Mouse (Mus musculus) stomach, embryonic 15.5 days (tissue): ENCODE data around the gene Stxbp1. TPM values are rescaled to one million over a fixed set of nuclear protein-coding genes. Genes with fewer than 3 reads are reported as not detected.

Experiments
- ATAC-seq: fragments of 200-750 bp; cut with Nextera tagmentation; 2 replicates; pipeline ENCODE4 v1.8.0; 2017; ENCODE audit warnings: low read depth, moderate number of reproducible peaks, moderate TSS enrichment; ENCODE audit not compliant: insufficient read depth, low FRiP score
- H3K27ac ChIP-seq: fragments of 300-500 bp; sonication (generic); 2 replicates; pipeline ENCODE4 v1.5.1; 2015; ENCODE audit warnings: mild to moderate bottlenecking, inconsistent platforms
- H3K27me3 ChIP-seq: fragments of 300-500 bp; sonication (generic); replicated peaks from 2 replicates; pipeline ENCODE4 v1.6.1; 2015; ENCODE audit warnings: inconsistent platforms
- H3K36me3 ChIP-seq: fragments of 300-500 bp; sonication (generic); 2 replicates; pipeline ENCODE4 v1.6.1; 2015; ENCODE audit warnings: inconsistent platforms
- H3K4me1 ChIP-seq: fragments of 300-500 bp; sonication (generic); 2 replicates; pipeline ENCODE4 v1.6.1; 2015; ENCODE audit warnings: inconsistent platforms
- H3K4me2 ChIP-seq: fragments of 300-500 bp; sonication (generic); 2 replicates; pipeline ENCODE4 v1.6.1; 2015; ENCODE audit warnings: mild to moderate bottlenecking, inconsistent platforms
- H3K4me3 ChIP-seq: fragments of 300-500 bp; sonication (generic); replicated peaks from 2 replicates; pipeline ENCODE4 v1.5.1; 2015; ENCODE audit warnings: inconsistent platforms
- H3K9ac ChIP-seq: fragments of 300-500 bp; sonication (generic); 2 replicates; pipeline ENCODE4 v1.6.1; 2015; ENCODE audit warnings: inconsistent platforms
- H3K9me3 ChIP-seq: fragments of 300-500 bp; sonication (generic); 2 replicates; pipeline ENCODE4 v1.6.1; 2016; ENCODE audit warnings: inconsistent platforms
- WGBS: fragments of 180-500 bp; shearing (Covaris S2); methylation state at CpG from one replicate; pipeline ENCODE4 v1.1.7; 2015; 5-methylcytosine and 5-hydroxymethylcytosine counted together
- polyA plus RNA-seq: library from polyadenylated mRNA; unstranded; fragments of >200 nt; fragmentation: Nextera tagmentation; extraction: Ambion mirVana; gene quantifications from 2 replicates; pipeline ENCODE4 v1.2.1, GENCODE M21; 2015

The Stxbp1 gene
- polyA plus RNA-seq, 1 experiment from 2014 or later: 20.0 TPM

GRCm38 (mm10) chr2:32816497-32816896 is 30.5 kb downstream of the Stxbp1 start:
- no peaks in the 10 kb centered on the region for H3K9me3 ChIP-seq
- H3K4me3 ChIP-seq: no peak overlapping the region
- no peak overlapping the region for H3K27ac ChIP-seq
- no peak overlapping the region for H3K4me2 ChIP-seq
- 91% methylated on average over 2 of the region's 2 CpGs for WGBS
- ATAC-seq: no peak
- H3K4me1 ChIP-seq: no peaks in the 10 kb centered on the region
- H3K9ac ChIP-seq: no peak overlapping the region
- H3K36me3 ChIP-seq: no peaks in the 10 kb centered on the region
- no peaks in the 10 kb centered on the region for H3K27me3 ChIP-seq

- H3K27me3 ChIP-seq: no peaks in the 10 kb centered on the region
- WGBS: 73% methylated on average over 8 of the region's 8 CpGs
- H3K9me3 ChIP-seq: no peaks in the 10 kb centered on the region
- no peak overlapping the region for H3K9ac ChIP-seq
- H3K4me3 ChIP-seq: no peak overlapping the region
- H3K4me1 ChIP-seq: no peaks in the 10 kb centered on the region
- H3K4me2 ChIP-seq: no peak overlapping the region
- no peak for ATAC-seq
- H3K36me3 ChIP-seq: 0 out of 2 replicates have a peak, but pooled peaks cover 9% of the 10 kb centered on the region
- H3K27ac ChIP-seq: no peak overlapping the region
Measured at GRCm38 (mm10) chr2:32811959-32812358, 35.1 kb downstream of the Stxbp1 start.

GRCm38 (mm10) chr2:32808816-32809566 is 38.1 kb downstream of the Stxbp1 start:
- 89% methylated on average over 14 of the region's 14 CpGs for WGBS
- Histone ChIP-seq H3K9me3 (no peaks in the 10 kb centered on the region), H3K4me2 (no peak overlapping the region), H3K9ac (no peak overlapping the region), H3K4me1 (no peaks in the 10 kb centered on the region), H3K36me3 (0 out of 2 replicates have a peak, but pooled peaks cover 9% of the 10 kb centered on the region), H3K4me3 (no peak overlapping the region), H3K27ac (no peak overlapping the region), H3K27me3 (no peaks in the 10 kb centered on the region)
- no peak for ATAC-seq

- H3K9me3 ChIP-seq: no peaks in the 10 kb centered on the region
- no peak overlapping the region for H3K9ac ChIP-seq
- peaks cover 7% of the 10 kb centered on the region; the same call in 1 of the 2 replicates for H3K36me3 ChIP-seq
- H3K4me2 ChIP-seq: no peak overlapping the region
- no peak overlapping the region for H3K27ac ChIP-seq
- 51% methylated on average over 10 of the region's 10 CpGs for WGBS
- no peaks in the 10 kb centered on the region for H3K4me1 ChIP-seq
- no peak overlapping the region for H3K4me3 ChIP-seq
- ATAC-seq: no peak
- no peaks in the 10 kb centered on the region for H3K27me3 ChIP-seq
Measured at GRCm38 (mm10) chr2:32798251-32798962, 48.6 kb downstream of the Stxbp1 start.

- WGBS: 88% methylated on average over 13 of the region's 13 CpGs
- ATAC-seq: no peak
- Histone ChIP-seq H3K9me3 (no peaks in the 10 kb centered on the region), H3K9ac (no peak overlapping the region), H3K27me3 (no peaks in the 10 kb centered on the region), H3K4me2 (no peak overlapping the region), H3K4me3 (no peak overlapping the region), H3K27ac (no peak overlapping the region), H3K4me1 (no peaks in the 10 kb centered on the region), H3K36me3 (peaks cover 7% of the 10 kb centered on the region; the same call in 1 of the 2 replicates)
Measured at GRCm38 (mm10) chr2:32795748-32796418, 51.2 kb downstream of the Stxbp1 start.

- Histone ChIP-seq H3K27me3 (no peaks in the 10 kb centered on the region), H3K4me1 (no peaks in the 10 kb centered on the region), H3K27ac (no peak overlapping the region), H3K9me3 (no peaks in the 10 kb centered on the region), H3K36me3 (no peaks in the 10 kb centered on the region), H3K9ac (no peak overlapping the region), H3K4me2 (no peak overlapping the region), H3K4me3 (no peak overlapping the region)
- WGBS: 75% methylated on average over 6 of the region's 6 CpGs
- ATAC-seq: no peak
Measured at GRCm38 (mm10) chr2:32791297-32791696, 55.7 kb downstream of the Stxbp1 start.

- Histone ChIP-seq H3K4me1 (no peaks in the 10 kb centered on the region), H3K4me3 (no peak overlapping the region), H3K27ac (no peak overlapping the region), H3K9ac (no peak overlapping the region), H3K36me3 (no peaks in the 10 kb centered on the region), H3K9me3 (no peaks in the 10 kb centered on the region), H3K4me2 (no peak overlapping the region), H3K27me3 (no peaks in the 10 kb centered on the region)
- 40% methylated on average over 2 of the region's 2 CpGs for WGBS
- no peak for ATAC-seq
Measured at GRCm38 (mm10) chr2:32788581-32788980, 58.5 kb downstream of the Stxbp1 start.

DNA sequence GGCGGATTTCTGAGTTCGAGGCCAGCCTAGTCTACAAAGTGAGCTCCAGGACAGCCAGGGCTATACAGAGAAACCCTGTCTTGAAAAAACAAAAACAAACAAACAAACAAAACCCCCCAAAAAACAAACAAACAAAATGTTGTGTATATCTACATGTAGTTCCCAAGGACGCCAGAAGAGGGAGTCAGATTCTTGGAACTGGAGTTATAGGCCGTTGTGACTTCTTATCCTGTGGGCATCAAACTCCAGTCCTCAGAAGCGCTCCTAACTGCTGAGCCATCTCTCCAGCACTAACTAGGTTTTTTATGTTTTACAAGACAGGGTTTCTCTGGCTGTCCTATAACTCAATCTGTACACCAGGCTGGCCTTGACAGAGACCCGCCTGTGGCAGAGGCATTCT is 59.9 kb downstream of the Stxbp1 start:
- 69% methylated on average over 6 of the region's 6 CpGs for WGBS
- ATAC-seq: no peak

DNA sequence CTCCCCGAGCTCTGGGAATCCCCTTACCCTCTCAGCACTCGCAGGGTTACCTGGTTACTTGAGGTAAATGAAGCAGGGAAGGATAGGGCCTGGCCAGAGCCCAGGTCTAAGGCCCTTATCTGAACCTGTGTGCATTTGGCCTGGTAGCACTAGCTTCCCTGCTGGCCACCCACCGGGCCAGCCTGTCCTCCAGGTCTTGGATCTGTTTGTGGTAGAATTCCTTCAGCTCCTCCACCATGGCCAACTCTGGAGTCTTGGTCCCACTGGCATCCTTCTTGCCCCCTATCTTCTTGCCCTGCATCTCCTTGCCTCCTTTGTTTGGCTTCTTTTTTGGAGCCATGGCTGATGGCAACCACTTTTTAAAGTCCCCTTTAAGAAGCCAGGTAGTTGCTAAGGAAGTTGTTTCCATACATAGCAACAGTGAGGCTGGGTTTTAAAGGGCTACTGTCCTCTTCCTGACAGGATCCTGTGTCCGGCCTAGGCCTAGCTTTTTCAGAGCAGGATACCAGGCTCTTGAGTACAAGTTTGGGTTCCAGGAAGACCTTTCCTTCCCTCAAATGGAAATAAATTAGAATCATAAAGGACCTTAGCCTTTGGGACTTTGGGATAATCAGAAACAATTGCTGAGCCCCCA is 62.9 kb downstream of the Stxbp1 start, which contains the start of gene Cfap157:
Gene Cfap157 (minus strand): TSS at position 381 of the 634 bp plus-strand sequence.
- Histone ChIP-seq H3K9me3 (no peaks in the 10 kb centered on the region), H3K4me3 (no peak within 1 kb of the TSS), H3K9ac (no peak within 1 kb of the TSS), H3K27ac (no peak within 1 kb of the TSS), H3K36me3 (no peaks in the 10 kb centered on the region), H3K27me3 (no peaks in the 10 kb centered on the region), H3K4me2 (no peak within 1 kb of the TSS), H3K4me1 (no peaks in the 10 kb centered on the region; the same call in 1 of the 2 replicates)
- ATAC-seq: no peak
- WGBS: 54% methylated on average over 4 of the region's 4 CpGs

More for the DNA sequence above, 59.9 kb downstream of the Stxbp1 start:
- Histone ChIP-seq H3K27ac (no peak overlapping the region), H3K36me3 (no peaks in the 10 kb centered on the region), H3K4me1 (no peaks in the 10 kb centered on the region), H3K4me3 (no peak overlapping the region), H3K4me2 (no peak overlapping the region), H3K27me3 (no peaks in the 10 kb centered on the region), H3K9ac (no peak overlapping the region), H3K9me3 (no peaks in the 10 kb centered on the region)

DNA sequence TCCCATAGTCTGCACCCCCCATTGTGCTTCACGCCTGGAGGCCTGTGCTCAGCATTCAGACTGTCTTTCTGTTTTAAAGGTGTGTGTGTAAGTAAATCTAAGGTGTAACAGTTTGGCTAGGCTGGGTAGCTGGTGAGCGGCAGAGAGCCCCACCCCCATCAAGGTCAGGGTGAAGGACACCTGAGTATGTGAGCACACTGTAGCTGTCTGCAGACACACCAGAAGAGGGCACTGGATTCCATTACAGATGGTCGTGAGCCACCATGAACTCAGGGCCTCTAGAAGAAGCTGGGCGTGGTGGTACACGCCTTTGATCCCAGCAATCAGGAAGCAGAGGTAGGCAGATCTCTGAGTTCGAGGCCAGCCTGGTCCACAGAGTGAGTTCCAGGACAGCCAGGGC is 65.3 kb downstream of the Stxbp1 start:
- no peaks in the 10 kb centered on the region for H3K36me3 ChIP-seq
- H3K9ac ChIP-seq: no peak overlapping the region
- H3K27ac ChIP-seq: no peak overlapping the region
- no peaks in the 10 kb centered on the region for H3K27me3 ChIP-seq
- no peak for ATAC-seq
- H3K4me2 ChIP-seq: no peak overlapping the region
- H3K4me1 ChIP-seq: no peaks in the 10 kb centered on the region; the same call in 1 of the 2 replicates
- WGBS: 76% methylated on average over 6 of the region's 6 CpGs
- H3K9me3 ChIP-seq: no peaks in the 10 kb centered on the region
- no peak overlapping the region for H3K4me3 ChIP-seq

GRCm38 (mm10) chr2:32779714-32780113 is 67.3 kb downstream of the Stxbp1 start:
- Histone ChIP-seq H3K4me3 (no peak overlapping the region), H3K4me1 (peaks cover 10% of the 10 kb centered on the region), H3K9ac (no peak overlapping the region), H3K36me3 (no peaks in the 10 kb centered on the region), H3K27me3 (no peaks in the 10 kb centered on the region), H3K9me3 (no peaks in the 10 kb centered on the region), H3K27ac (no peak overlapping the region), H3K4me2 (no peak overlapping the region)
- no peak for ATAC-seq
- 90% methylated on average over 6 of the region's 6 CpGs for WGBS
